Mouse (Mus musculus) midbrain, embryonic 10.5 days (tissue): ENCODE measurements around the gene Rpl32. TPM values are rescaled to one million over a fixed set of nuclear protein-coding genes. Genes with fewer than 3 reads are reported as not detected.

Experiments
- DNase-seq: peaks from one replicate; pipeline ENCODE4 v3.0.0-alpha.2; 2017; ENCODE audit warnings: low spot score
- H3K27ac ChIP-seq: fragments of 300-500 bp; sonication (generic); replicated peaks from 2 replicates; pipeline ENCODE4 v1.5.1; 2016; ENCODE audit warnings: mild to moderate bottlenecking
- H3K27me3 ChIP-seq: fragments of 300-500 bp; sonication (generic); 2 replicates; pipeline ENCODE4 v1.6.1; 2016; ENCODE audit warnings: low read depth, mild to moderate bottlenecking; ENCODE audit not compliant: poor library complexity, severe bottlenecking
- H3K36me3 ChIP-seq: fragments of 300-500 bp; sonication (generic); 2 replicates; pipeline ENCODE4 v1.6.1; 2016; ENCODE audit warnings: mild to moderate bottlenecking, moderate library complexity
- H3K4me1 ChIP-seq: fragments of 300-500 bp; sonication (generic); 2 replicates; pipeline ENCODE4 v1.6.1; 2016
- H3K4me3 ChIP-seq: fragments of 300-500 bp; sonication (generic); 2 replicates; pipeline ENCODE4 v1.5.1; 2016; ENCODE audit warnings: mild to moderate bottlenecking, moderate library complexity
- H3K9me3 ChIP-seq: fragments of 300-500 bp; sonication (generic); replicated peaks from 2 replicates; pipeline ENCODE4 v1.6.1; 2016; ENCODE audit warnings: mild to moderate bottlenecking
- WGBS: fragments of 180-500 bp; shearing (Covaris S2); methylation state at CpG from one replicate; pipeline ENCODE4 v1.1.7; 2016; 5-methylcytosine and 5-hydroxymethylcytosine counted together
- polyA plus RNA-seq: library from polyadenylated mRNA; unstranded; fragments of >200 nt; fragmentation: Nextera tagmentation; extraction: Ambion mirVana; gene quantifications from 2 replicates; pipeline ENCODE4 v1.2.1, GENCODE M21; 2016

Rpl32 gene
- polyA plus RNA-seq, 1 experiment from 2014 or later, result 1,869 TPM

- H3K27ac ChIP-seq, result peak overlapping the region; percentile 95
- no peaks in the 10 kb centered on the region for H3K27me3 ChIP-seq
- H3K4me3 ChIP-seq, result peak overlapping the region; percentile 98
- WGBS, result 5% methylated on average over 15 of the region's 15 CpGs
- no peaks in the 10 kb centered on the region for H3K9me3 ChIP-seq
- H3K4me1 ChIP-seq, result peaks cover 19% of the 10 kb centered on the region
- DNase-seq, result peak; percentile 25
- peaks cover 52% of the 10 kb centered on the region for H3K36me3 ChIP-seq
Observed at GRCm38 (mm10) chr6:115807464-115808195, 917 bp downstream of the Rpl32 start.

GRCm38 (mm10) chr6:115804432-115805192 is 3.9 kb downstream of the Rpl32 start:
- WGBS, result 75% methylated on average over 10 of the region's 10 CpGs

GRCm38 (mm10) chr6:115803541-115804382 is 4.8 kb downstream of the Rpl32 start:
- no peak overlapping the region for H3K4me3 ChIP-seq
- no peak overlapping the region for H3K27ac ChIP-seq
- peaks cover 19% of the 10 kb centered on the region for H3K4me1 ChIP-seq
- no peaks in the 10 kb centered on the region for H3K27me3 ChIP-seq
- DNase-seq, result peak; percentile 69
- WGBS, result 52% methylated on average over 16 of the region's 16 CpGs
- H3K9me3 ChIP-seq, result no peaks in the 10 kb centered on the region
- H3K36me3 ChIP-seq, result peaks cover 91% of the 10 kb centered on the region

More at GRCm38 (mm10) chr6:115804432-115805192, 3.9 kb downstream of the Rpl32 start:
- H3K4me1 ChIP-seq, result peaks cover 19% of the 10 kb centered on the region
- peaks cover 82% of the 10 kb centered on the region for H3K36me3 ChIP-seq
- no peaks in the 10 kb centered on the region for H3K9me3 ChIP-seq
- no peak overlapping the region for H3K27ac ChIP-seq
- H3K27me3 ChIP-seq, result no peaks in the 10 kb centered on the region
- no peak overlapping the region for H3K4me3 ChIP-seq
- DNase-seq, result no peak

- H3K36me3 ChIP-seq, result peaks cover 100% of the 10 kb centered on the region
- DNase-seq, result no peak
- no peaks in the 10 kb centered on the region for H3K9me3 ChIP-seq
- H3K4me3 ChIP-seq, result no peak overlapping the region
- H3K27ac ChIP-seq, result no peak overlapping the region
- WGBS, result 94% methylated on average over 3 of the region's 3 CpGs
- H3K27me3 ChIP-seq, result no peaks in the 10 kb centered on the region
- peaks cover 12% of the 10 kb centered on the region for H3K4me1 ChIP-seq
Observed at GRCm38 (mm10) chr6:115801811-115802210, 6.7 kb downstream of the Rpl32 start.

- H3K9me3 ChIP-seq, result no peaks in the 10 kb centered on the region
- peaks cover 100% of the 10 kb centered on the region for H3K36me3 ChIP-seq
- H3K4me3 ChIP-seq, result no peak overlapping the region
- DNase-seq, result no peak
- H3K4me1 ChIP-seq, result no peaks in the 10 kb centered on the region
- 94% methylated on average over 21 of the region's 21 CpGs for WGBS
- H3K27ac ChIP-seq, result no peak overlapping the region
- H3K27me3 ChIP-seq, result no peaks in the 10 kb centered on the region
Observed at GRCm38 (mm10) chr6:115792691-115793215, 15.8 kb downstream of the Rpl32 start.

GRCm38 (mm10) chr6:115791842-115792686 is 16.5 kb downstream of the Rpl32 start:
- Histone ChIP-seq H3K36me3 (peaks cover 100% of the 10 kb centered on the region), H3K27me3 (no peaks in the 10 kb centered on the region), H3K9me3 (no peaks in the 10 kb centered on the region), H3K4me3 (no peak overlapping the region), H3K27ac (no peak overlapping the region), H3K4me1 (no peaks in the 10 kb centered on the region)
- no peak for DNase-seq
- WGBS, result 92% methylated on average over 34 of the region's 34 CpGs

GRCm38 (mm10) chr6:115791016-115791415 is 17.5 kb downstream of the Rpl32 start:
- Histone ChIP-seq H3K4me3 (no peak overlapping the region), H3K27me3 (no peaks in the 10 kb centered on the region), H3K4me1 (no peaks in the 10 kb centered on the region), H3K36me3 (peaks cover 100% of the 10 kb centered on the region), H3K9me3 (no peaks in the 10 kb centered on the region), H3K27ac (no peak overlapping the region)
- DNase-seq, result no peak
- WGBS, result 88% methylated on average over 10 of the region's 10 CpGs

- Histone ChIP-seq H3K9me3 (no peaks in the 10 kb centered on the region), H3K27ac (no peak overlapping the region), H3K36me3 (peaks cover 97% of the 10 kb centered on the region), H3K4me1 (no peaks in the 10 kb centered on the region), H3K4me3 (no peak overlapping the region), H3K27me3 (no peaks in the 10 kb centered on the region)
- 92% methylated on average over 3 of the region's 3 CpGs for WGBS
- DNase-seq, result no peak
Observed at GRCm38 (mm10) chr6:115782781-115783180, 25.8 kb downstream of the Rpl32 start.

- peak overlapping the region; percentile 91 for H3K4me3 ChIP-seq
- 84% methylated on average over 9 of the region's 9 CpGs for WGBS
- peaks cover 31% of the 10 kb centered on the region for H3K4me1 ChIP-seq
- 0 out of 2 replicates have a peak, but pooled peaks cover 4% of the 10 kb centered on the region for H3K9me3 ChIP-seq
- H3K27ac ChIP-seq, result peak overlapping the region; percentile 98; the same call in 1 of the 2 replicates
- no peaks in the 10 kb centered on the region for H3K27me3 ChIP-seq
- peaks cover 47% of the 10 kb centered on the region for H3K36me3 ChIP-seq
- no peak for DNase-seq
Observed at GRCm38 (mm10) chr6:115776363-115776762, 32.2 kb downstream of the Rpl32 start.

- Histone ChIP-seq H3K27ac (peak overlapping the region; percentile 98), H3K27me3 (no peaks in the 10 kb centered on the region), H3K36me3 (peaks cover 42% of the 10 kb centered on the region), H3K4me1 (peaks cover 31% of the 10 kb centered on the region), H3K9me3 (0 out of 2 replicates have a peak, but pooled peaks cover 4% of the 10 kb centered on the region), H3K4me3 (peak overlapping the region; percentile 91)
- 73% methylated on average over 3 of the region's 3 CpGs for WGBS
- no peak for DNase-seq
Observed at GRCm38 (mm10) chr6:115775838-115776237, 32.7 kb downstream of the Rpl32 start.

GRCm38 (mm10) chr6:115774501-115774921 is 34.0 kb downstream of the Rpl32 start, which contains the start of gene Cand2:
Gene Cand2 (plus strand): TSS chr6:115774538.
- peaks cover 31% of the 10 kb centered on the region for H3K4me1 ChIP-seq
- H3K27ac ChIP-seq, result peak within 1 kb of the TSS; percentile 98
- DNase-seq, result peak; percentile 85
- peak within 1 kb of the TSS; percentile 91 for H3K4me3 ChIP-seq
- 0% methylated on average over 24 of the region's 28 CpGs for WGBS
- peaks cover 28% of the 10 kb centered on the region for H3K36me3 ChIP-seq
- no peaks in the 10 kb centered on the region for H3K27me3 ChIP-seq
- H3K9me3 ChIP-seq, result 0 out of 2 replicates have a peak, but pooled peaks cover 4% of the 10 kb centered on the region
